Mouse (Mus musculus): Measurements from ENCODE around the gene Efs.

- TF ChIP-seq CTCF (IDR thresholded peaks at IDR 0.05; ENCODE audit: control insufficient read depth, insufficient read depth, insufficient read length), result no peak
- no peak for TF ChIP-seq CEBPB (IDR thresholded peaks at IDR 0.05; ENCODE audit: low read depth)
Measured at GRCm38 (mm10) chr14:54967874-54968273, 41.9 kb upstream of the Efs start.

Data from C2C12 (cell line).